Mouse (Mus musculus): ENCODE data around the gene Tango6. TPM values are rescaled to one million over a fixed set of nuclear protein-coding genes. Genes with fewer than 3 reads are reported as not detected.
A peak's percentile ranks its signal among the peaks of the same experiment; 100 is the strongest.

Gene Tango6
- total RNA-seq, 1 experiment: 13.6 TPM

DNA sequence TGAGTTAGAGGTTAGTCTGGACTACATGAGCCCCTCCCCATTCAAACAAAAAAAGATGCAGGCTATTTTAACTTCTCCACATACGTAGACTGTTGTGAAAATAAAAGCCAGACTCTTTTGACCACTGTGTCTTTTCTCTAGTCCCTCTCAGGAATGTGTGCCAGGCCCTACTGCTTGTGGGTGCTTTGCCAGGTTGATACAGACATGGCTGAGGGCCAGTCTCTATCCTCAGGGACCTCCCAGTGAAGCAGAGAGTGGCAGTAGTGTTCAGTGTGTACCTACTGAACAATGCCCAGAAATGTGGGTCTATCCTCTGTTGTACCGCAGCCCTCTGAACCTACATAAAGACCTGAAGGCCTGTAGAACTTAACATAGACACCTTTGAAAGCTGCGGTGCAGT, 29.6 kb downstream of the Tango6 start:
- no peak for DNase-seq (ENCODE audit: low read depth, low spot score)
- no peaks in the 10 kb centered on the region for H3K9me3 ChIP-seq (ENCODE audit: control insufficient read depth, insufficient read depth, low read depth, low read length)
- H3K4me3 ChIP-seq (ENCODE audit: insufficient read depth in 1 of 2, low read depth in 1 of 2, low read length in 2 of 2, poor library complexity in 1 of 2, severe bottlenecking in 1 of 2): no peak overlapping the region
- in situ Hi-C loops (cut with MboI; ENCODE audit: low sequenced_read_pairs in 2 of 2, unreplicated experiment in 2 of 2): loop anchor here (10.0 to 25.0 kb wide), 2 partner anchors 172 to 175 kb away; partner anchors contain the start of gene Utp4 (in 1 of the 2)
- H3K36me3 ChIP-seq (ENCODE audit: control insufficient read depth, insufficient read depth, low read length, poor library complexity, severe bottlenecking): peaks cover 4% of the 10 kb centered on the region; the same call in 1 of the 2 replicates
- no peaks in the 10 kb centered on the region for H3K4me1 ChIP-seq (ENCODE audit: control insufficient read depth in 2 of 2, insufficient read depth in 2 of 2, low read length in 2 of 2, poor library complexity in 1 of 2)
- H3K27ac ChIP-seq (ENCODE audit: insufficient read depth, low read depth, low read length, poor library complexity, severe bottlenecking): no peak overlapping the region
- TF ChIP-seq ZC3H11A (IDR thresholded peaks at IDR 0.05; ENCODE audit: borderline replicate concordance, low read depth, low read length) (no peak), MAFK (IDR thresholded peaks at IDR 0.05; ENCODE audit: insufficient read depth, low read depth, low read length) (no peak), HCFC1 (IDR thresholded peaks at IDR 0.05; ENCODE audit: borderline replicate concordance, insufficient read depth, low read length) (no peak)
- no peak overlapping the region for H3K9ac ChIP-seq (ENCODE audit: insufficient read depth, low read depth, low read length, poor library complexity, severe bottlenecking)

DNA sequence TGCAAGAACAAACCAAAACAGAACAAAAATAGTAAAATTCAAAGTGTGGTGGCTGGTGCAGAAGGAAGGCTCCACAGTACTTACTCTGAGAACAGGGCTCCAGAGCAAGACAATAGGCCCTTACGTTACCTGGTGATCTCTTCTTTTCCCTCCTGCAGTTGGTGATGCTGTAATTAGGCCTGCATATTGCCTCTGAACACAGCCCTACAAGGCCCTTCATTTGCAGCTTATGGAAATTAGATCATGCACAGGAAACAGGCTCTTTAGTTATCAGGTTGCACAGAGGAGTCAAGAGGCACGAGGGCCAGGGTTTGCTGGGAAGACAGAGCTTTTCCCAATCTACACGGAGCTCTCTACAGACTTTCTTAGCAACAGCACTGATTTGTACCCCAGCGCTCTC, 31.4 kb downstream of the Tango6 start:
- peaks cover 9% of the 10 kb centered on the region for H3K36me3 ChIP-seq (ENCODE audit: control insufficient read depth, insufficient read depth, low read length, poor library complexity, severe bottlenecking)
- in situ Hi-C loops (cut with MboI; ENCODE audit: low sequenced_read_pairs in 2 of 2, unreplicated experiment in 2 of 2): loop anchor here (10.0 to 25.0 kb wide), 2 partner anchors 171 to 173 kb away; partner anchors contain the start of gene Utp4 (in 1 of the 2)
- H3K4me3 ChIP-seq (ENCODE audit: insufficient read depth in 1 of 2, low read depth in 1 of 2, low read length in 2 of 2, poor library complexity in 1 of 2, severe bottlenecking in 1 of 2): no peak overlapping the region
- no peak for DNase-seq (ENCODE audit: low read depth, low spot score)
- no peak overlapping the region for H3K27ac ChIP-seq (ENCODE audit: insufficient read depth, low read depth, low read length, poor library complexity, severe bottlenecking)
- no peaks in the 10 kb centered on the region for H3K9me3 ChIP-seq (ENCODE audit: control insufficient read depth, insufficient read depth, low read depth, low read length)
- TF ChIP-seq HCFC1 (IDR thresholded peaks at IDR 0.05; ENCODE audit: borderline replicate concordance, insufficient read depth, low read length): no peak
- no peak for TF ChIP-seq ZNF384 (IDR thresholded peaks at IDR 0.05; ENCODE audit: low read depth, low read length)
- no peak for TF ChIP-seq MAFK (IDR thresholded peaks at IDR 0.05; ENCODE audit: insufficient read depth, low read depth, low read length)
- TF ChIP-seq CHD2 (IDR thresholded peaks at IDR 0.05; ENCODE audit: low read depth, low read length): no peak
- TF ChIP-seq ZC3H11A (IDR thresholded peaks at IDR 0.05; ENCODE audit: borderline replicate concordance, low read depth, low read length): no peak
- H3K9ac ChIP-seq (ENCODE audit: insufficient read depth, low read depth, low read length, poor library complexity, severe bottlenecking): no peak overlapping the region
- no peaks in the 10 kb centered on the region for H3K4me1 ChIP-seq (ENCODE audit: control insufficient read depth in 2 of 2, insufficient read depth in 2 of 2, low read length in 2 of 2, poor library complexity in 1 of 2)

DNA sequence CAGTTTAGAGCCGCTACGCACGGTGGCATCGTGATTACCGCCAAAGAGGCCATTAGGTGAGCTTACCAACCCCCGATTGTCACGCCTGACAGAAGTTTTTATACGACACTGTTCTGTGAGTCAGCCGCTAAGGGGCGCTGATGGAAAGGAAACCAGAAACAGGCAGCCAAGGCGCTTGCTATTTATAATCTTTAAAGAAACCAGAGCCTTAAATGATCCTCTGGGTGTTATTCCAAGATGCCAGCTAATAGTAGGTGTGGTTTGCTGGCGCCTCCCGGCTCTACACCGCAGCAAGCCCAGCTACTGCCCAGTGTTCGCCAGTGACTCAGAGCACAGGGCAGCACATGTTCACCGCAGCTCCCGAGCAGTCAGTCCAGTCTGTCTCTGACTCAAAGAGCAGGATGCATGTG, 35.2 kb downstream of the Tango6 start:
- Histone ChIP-seq H3K9me3 (ENCODE audit: control insufficient read depth, insufficient read depth, low read depth, low read length) (no peaks in the 10 kb centered on the region), H3K4me3 (ENCODE audit: insufficient read depth in 1 of 2, low read depth in 1 of 2, low read length in 2 of 2, poor library complexity in 1 of 2, severe bottlenecking in 1 of 2) (no peak overlapping the region), H3K36me3 (ENCODE audit: control insufficient read depth, insufficient read depth, low read length, poor library complexity, severe bottlenecking) (peaks cover 19% of the 10 kb centered on the region), H3K27ac (ENCODE audit: insufficient read depth, low read depth, low read length, poor library complexity, severe bottlenecking) (no peak overlapping the region), H3K9ac (ENCODE audit: insufficient read depth, low read depth, low read length, poor library complexity, severe bottlenecking) (no peak overlapping the region), H3K4me1 (ENCODE audit: control insufficient read depth in 2 of 2, insufficient read depth in 2 of 2, low read length in 2 of 2, poor library complexity in 1 of 2) (no peaks in the 10 kb centered on the region)
- in situ Hi-C loops (cut with MboI; ENCODE audit: low sequenced_read_pairs in 2 of 2, unreplicated experiment in 2 of 2): loop anchor here (10.0 to 25.0 kb wide), 2 partner anchors 167 to 169 kb away; partner anchors contain the start of gene Utp4 (in 1 of the 2)
- peak; percentile 42 for DNase-seq (ENCODE audit: low read depth, low spot score)
- TF ChIP-seq HCFC1 (IDR thresholded peaks at IDR 0.05; ENCODE audit: borderline replicate concordance, insufficient read depth, low read length) (no peak), MAFK (IDR thresholded peaks at IDR 0.05; ENCODE audit: insufficient read depth, low read depth, low read length) (no peak), ZNF384 (IDR thresholded peaks at IDR 0.05; ENCODE audit: low read depth, low read length) (no peak), ZC3H11A (IDR thresholded peaks at IDR 0.05; ENCODE audit: borderline replicate concordance, low read depth, low read length) (0 out of 2 replicates have a peak, but pooled peaks have one; percentile 14)

DNA sequence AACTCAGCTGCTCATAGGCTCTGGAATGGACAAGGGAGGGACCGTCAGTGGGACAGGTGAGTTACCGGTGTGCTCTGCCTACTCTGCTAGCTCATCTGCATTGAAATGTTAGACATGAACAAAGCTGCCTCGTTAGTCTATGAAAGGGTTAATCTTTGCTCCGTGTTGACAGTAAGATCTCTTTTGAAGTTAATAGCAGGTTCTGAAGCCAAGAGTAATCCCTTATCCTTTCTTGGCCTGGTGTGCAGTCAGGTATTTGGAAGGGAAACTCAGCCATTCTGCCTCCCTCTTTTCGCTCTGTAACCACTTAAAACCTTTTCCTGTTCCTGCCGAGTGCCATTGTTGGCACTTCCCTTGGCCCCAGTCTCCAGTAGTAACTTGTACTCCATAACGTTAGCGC, 38.1 kb downstream of the Tango6 start:
- TF ChIP-seq MAFK (IDR thresholded peaks at IDR 0.05; ENCODE audit: insufficient read depth, low read depth, low read length): no peak
- no peak for DNase-seq (ENCODE audit: low read depth, low spot score)
- in situ Hi-C loops (cut with MboI; ENCODE audit: low sequenced_read_pairs in 2 of 2, unreplicated experiment in 2 of 2): loop anchor here in 1 of 2 experiments (25.0 kb wide), 1 partner anchor 166 kb away; the partner anchor contains the start of gene Utp4
- no peaks in the 10 kb centered on the region for H3K4me1 ChIP-seq (ENCODE audit: control insufficient read depth in 2 of 2, insufficient read depth in 2 of 2, low read length in 2 of 2, poor library complexity in 1 of 2)
- H3K9ac ChIP-seq (ENCODE audit: insufficient read depth, low read depth, low read length, poor library complexity, severe bottlenecking): no peak overlapping the region
- no peaks in the 10 kb centered on the region for H3K9me3 ChIP-seq (ENCODE audit: control insufficient read depth, insufficient read depth, low read depth, low read length)
- peaks cover 22% of the 10 kb centered on the region for H3K36me3 ChIP-seq (ENCODE audit: control insufficient read depth, insufficient read depth, low read length, poor library complexity, severe bottlenecking)
- H3K4me3 ChIP-seq (ENCODE audit: insufficient read depth in 1 of 2, low read depth in 1 of 2, low read length in 2 of 2, poor library complexity in 1 of 2, severe bottlenecking in 1 of 2): no peak overlapping the region
- no peak overlapping the region for H3K27ac ChIP-seq (ENCODE audit: insufficient read depth, low read depth, low read length, poor library complexity, severe bottlenecking)

DNA sequence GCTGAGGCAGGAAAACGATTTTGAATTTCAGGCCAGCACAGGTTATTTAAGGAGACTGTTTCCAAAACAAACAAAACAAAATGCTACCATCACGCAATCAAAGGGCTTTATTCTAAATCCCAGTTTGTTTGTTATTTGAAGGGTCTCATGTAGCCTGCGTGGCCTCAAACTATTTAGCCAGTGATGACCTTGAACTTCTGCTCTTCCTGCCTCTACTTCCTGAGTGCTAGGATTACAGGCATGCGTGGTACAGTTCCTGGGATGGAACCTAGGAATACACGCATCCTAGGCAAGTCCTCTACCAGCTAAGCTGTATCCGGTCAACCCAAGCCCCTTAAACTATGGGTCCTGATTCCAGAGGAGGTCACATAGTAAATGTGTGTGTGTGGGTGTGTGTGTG, 39.6 kb downstream of the Tango6 start:
- no peaks in the 10 kb centered on the region for H3K4me1 ChIP-seq (ENCODE audit: control insufficient read depth in 2 of 2, insufficient read depth in 2 of 2, low read length in 2 of 2, poor library complexity in 1 of 2)
- no peak for TF ChIP-seq MAFK (IDR thresholded peaks at IDR 0.05; ENCODE audit: insufficient read depth, low read depth, low read length)
- no peak for TF ChIP-seq CHD2 (IDR thresholded peaks at IDR 0.05; ENCODE audit: low read depth, low read length)
- H3K27ac ChIP-seq (ENCODE audit: insufficient read depth, low read depth, low read length, poor library complexity, severe bottlenecking): no peak overlapping the region
- H3K36me3 ChIP-seq (ENCODE audit: control insufficient read depth, insufficient read depth, low read length, poor library complexity, severe bottlenecking): peaks cover 23% of the 10 kb centered on the region
- H3K9me3 ChIP-seq (ENCODE audit: control insufficient read depth, insufficient read depth, low read depth, low read length): no peaks in the 10 kb centered on the region
- in situ Hi-C loops (cut with MboI; ENCODE audit: low sequenced_read_pairs in 2 of 2, unreplicated experiment in 2 of 2): loop anchor here in 1 of 2 experiments (25.0 kb wide), 1 partner anchor 165 kb away; the partner anchor contains the start of gene Utp4
- no peak overlapping the region for H3K9ac ChIP-seq (ENCODE audit: insufficient read depth, low read depth, low read length, poor library complexity, severe bottlenecking)
- DNase-seq (ENCODE audit: low read depth, low spot score): no peak
- no peak overlapping the region for H3K4me3 ChIP-seq (ENCODE audit: insufficient read depth in 1 of 2, low read depth in 1 of 2, low read length in 2 of 2, poor library complexity in 1 of 2, severe bottlenecking in 1 of 2)

Measured in ES-E14 (cell line).